Mouse (Mus musculus) left cerebral cortex, postnatal 36 days (tissue): Measurements from ENCODE around the gene Eef1a2. TPM values are rescaled to one million over a fixed set of nuclear protein-coding genes. Genes with fewer than 3 reads are reported as not detected.
A peak's percentile ranks its signal among the peaks of the same experiment; 100 is the strongest.

Experiments
- DNase-seq, 2 experiments: peaks; one replicate each; pipeline ENCODE4 v3.0.0; 2021 to 2022; ENCODE audit warnings: low spot score in 2 of 2, mixed read lengths in 1 of 2
- intact Hi-C: fragments of 180-260 bp; cut with DNase I; formaldehyde crosslinking; loops from one replicate; pipeline ENCODE4 v1.15.1; 2025
- total RNA-seq, 2 experiments: library from RNA; stranded (reverse); gene quantifications; 2 replicates each; pipeline ENCODE4 v1.2.3; 2021

Gene Eef1a2
- total RNA-seq, 2 experiments from 2014 or later = 1,312 to 1,553 TPM

- intact Hi-C loops = no loop called here
- DNase-seq = no peak
Measured at GRCm38 (mm10) chr2:181139641-181140193, 17.1 kb downstream of the Eef1a2 start.

GRCm38 (mm10) chr2:181136934-181137333, 19.9 kb downstream of the Eef1a2 start:
- intact Hi-C loops = no loop called here
- DNase-seq = no peak

GRCm38 (mm10) chr2:181135446-181135818, 21.4 kb downstream of the Eef1a2 start:
- intact Hi-C loops = no loop called here
- no peak for DNase-seq

GRCm38 (mm10) chr2:181134591-181135445, 22.0 kb downstream of the Eef1a2 start, which contains the start of gene Kcnq2:
Kcnq2 (minus strand) TSS chr2:181135300.
- intact Hi-C loops = no loop called here
- DNase-seq = peak in 1 of 2 experiments; percentile 62

- peak; percentile 51 to 62 for DNase-seq
- intact Hi-C loops = no loop called here
Measured at GRCm38 (mm10) chr2:181133837-181134590, 22.8 kb downstream of the Eef1a2 start.

GRCm38 (mm10) chr2:181130245-181130644, 26.6 kb downstream of the Eef1a2 start:
- intact Hi-C loops = no loop called here
- DNase-seq = peak in 1 of 2 experiments; percentile 63

- intact Hi-C loops = no loop called here
- DNase-seq = no peak
Measured at GRCm38 (mm10) chr2:181128963-181129362, 27.9 kb downstream of the Eef1a2 start.

GRCm38 (mm10) chr2:181127786-181128185, 29.0 kb downstream of the Eef1a2 start:
- DNase-seq = no peak
- intact Hi-C loops = no loop called here

GRCm38 (mm10) chr2:181125726-181126455, 30.9 kb downstream of the Eef1a2 start:
- DNase-seq = no peak

GRCm38 (mm10) chr2:181122642-181123041, 34.2 kb downstream of the Eef1a2 start:
- no peak for DNase-seq
- intact Hi-C loops = no loop called here

More at GRCm38 (mm10) chr2:181125726-181126455, 30.9 kb downstream of the Eef1a2 start:
- intact Hi-C loops = no loop called here

GRCm38 (mm10) chr2:181120922-181121449, 35.8 kb downstream of the Eef1a2 start:
- DNase-seq = no peak

GRCm38 (mm10) chr2:181119952-181120351, 36.9 kb downstream of the Eef1a2 start:
- intact Hi-C loops = loop anchor here (2.0 kb wide), 1 partner anchor 37 kb away; the partner anchor contains the start of gene Eef1a2
- peak; percentile 88 to 91 for DNase-seq

More at GRCm38 (mm10) chr2:181120922-181121449, 35.8 kb downstream of the Eef1a2 start:
- intact Hi-C loops = loop anchor here (2.0 kb wide), 1 partner anchor 36 kb away; the partner anchor contains the start of gene Eef1a2

- DNase-seq = no peak
- intact Hi-C loops = no loop called here
Measured at GRCm38 (mm10) chr2:181116436-181116835, 40.4 kb downstream of the Eef1a2 start.

GRCm38 (mm10) chr2:181115367-181115766, 41.4 kb downstream of the Eef1a2 start:
- no peak for DNase-seq
- intact Hi-C loops = no loop called here

- DNase-seq = no peak
- intact Hi-C loops = no loop called here
Measured at GRCm38 (mm10) chr2:181113762-181114361, 43.0 kb downstream of the Eef1a2 start.

- intact Hi-C loops = no loop called here
Measured at GRCm38 (mm10) chr2:181111665-181112064, 45.1 kb downstream of the Eef1a2 start.

GRCm38 (mm10) chr2:181104111-181104510, 52.7 kb downstream of the Eef1a2 start:
- no peak for DNase-seq
- intact Hi-C loops = no loop called here

More at GRCm38 (mm10) chr2:181111665-181112064, 45.1 kb downstream of the Eef1a2 start:
- no peak for DNase-seq

GRCm38 (mm10) chr2:181102161-181102560, 54.7 kb downstream of the Eef1a2 start:
- DNase-seq = no peak
- intact Hi-C loops = no loop called here

GRCm38 (mm10) chr2:181101626-181102025, 55.2 kb downstream of the Eef1a2 start:
- intact Hi-C loops = no loop called here
- no peak for DNase-seq
